Mouse (Mus musculus) embryonic facial prominence, embryonic 15.5 days (tissue): ENCODE measurements around the gene Apold1. TPM values are rescaled to one million over a fixed set of nuclear protein-coding genes. Genes with fewer than 3 reads are reported as not detected.

Source experiments
- ATAC-seq: fragments of 200-750 bp; cut with Nextera tagmentation; 2 replicates; pipeline ENCODE4 v1.8.0; 2017; ENCODE audit warnings: low read depth, moderate TSS enrichment; ENCODE audit not compliant: insufficient number of reproducible peaks, low FRiP score, low TSS enrichment
- H3K27ac ChIP-seq: fragments of 300-500 bp; sonication (generic); replicated peaks from 2 replicates; pipeline ENCODE4 v1.5.1; 2015; ENCODE audit warnings: mild to moderate bottlenecking, inconsistent platforms
- H3K27me3 ChIP-seq: fragments of 300-500 bp; sonication (generic); 2 replicates; pipeline ENCODE4 v1.6.1; 2015; ENCODE audit warnings: inconsistent platforms
- H3K36me3 ChIP-seq: fragments of 300-500 bp; sonication (generic); 2 replicates; pipeline ENCODE4 v1.6.1; 2015; ENCODE audit warnings: mild to moderate bottlenecking, inconsistent platforms
- H3K4me1 ChIP-seq: fragments of 300-500 bp; sonication (generic); 2 replicates; pipeline ENCODE4 v1.6.1; 2015; ENCODE audit warnings: inconsistent platforms
- H3K4me2 ChIP-seq: fragments of 300-500 bp; sonication (generic); replicated peaks from 2 replicates; pipeline ENCODE4 v1.6.1; 2015; ENCODE audit warnings: mild to moderate bottlenecking, inconsistent platforms
- H3K4me3 ChIP-seq: fragments of 300-500 bp; sonication (generic); replicated peaks from 2 replicates; pipeline ENCODE4 v1.5.1; 2015; ENCODE audit warnings: mild to moderate bottlenecking, inconsistent platforms
- H3K9ac ChIP-seq: fragments of 300-500 bp; sonication (generic); 2 replicates; pipeline ENCODE4 v1.6.1; 2015; ENCODE audit warnings: inconsistent platforms
- H3K9me3 ChIP-seq: fragments of 300-500 bp; sonication (generic); replicated peaks from 2 replicates; pipeline ENCODE4 v1.6.1; 2016; ENCODE audit warnings: inconsistent platforms
- WGBS: fragments of 180-500 bp; shearing (Covaris S2); methylation state at CpG from one replicate; pipeline ENCODE4 v1.1.7; 2015; 5-methylcytosine and 5-hydroxymethylcytosine counted together
- polyA plus RNA-seq: library from polyadenylated mRNA; unstranded; fragments of >200 nt; fragmentation: Nextera tagmentation; extraction: Ambion mirVana; gene quantifications from 2 replicates; pipeline ENCODE4 v1.2.1, GENCODE M21; 2015

The Apold1 gene
- polyA plus RNA-seq, 1 experiment from 2014 or later: 4.6 TPM

DNA sequence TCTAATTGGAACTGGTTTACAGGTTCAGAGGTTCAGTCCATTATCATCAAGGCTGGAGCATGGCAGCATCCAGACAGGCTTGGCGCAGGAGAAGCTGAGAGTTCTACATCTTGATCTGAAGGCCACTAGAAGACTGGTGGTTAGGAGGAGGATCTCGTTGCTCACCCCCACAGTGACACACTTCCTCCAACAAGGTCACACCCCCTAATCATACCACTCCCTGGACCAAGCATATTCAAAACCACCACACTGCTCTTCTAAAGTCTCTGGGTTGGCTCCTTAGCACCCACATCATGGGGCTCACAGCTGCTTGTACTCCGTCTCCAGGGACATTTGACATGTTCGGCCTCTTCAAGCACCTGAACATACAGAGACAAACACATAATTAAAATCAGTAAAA is 20.5 kb downstream of the Apold1 start:
- WGBS: 79% methylated on average over 4 of the region's 4 CpGs
- Histone ChIP-seq H3K27me3 (no peaks in the 10 kb centered on the region), H3K4me1 (no peaks in the 10 kb centered on the region), H3K4me2 (no peak overlapping the region), H3K9ac (no peak overlapping the region), H3K27ac (no peak overlapping the region), H3K36me3 (no peaks in the 10 kb centered on the region), H3K9me3 (no peaks in the 10 kb centered on the region), H3K4me3 (no peak overlapping the region)
- ATAC-seq: no peak

- ATAC-seq: peak; percentile 19; the same call in 1 of the 2 replicates
Observed at GRCm38 (mm10) chr6:135006372-135006771, 24.9 kb downstream of the Apold1 start.

GRCm38 (mm10) chr6:135011048-135011733 is 29.7 kb downstream of the Apold1 start, which contains the start of gene Ddx47:
Gene Ddx47, plus strand, starts transcription at chr6:135011612.
- H3K36me3 ChIP-seq: peaks cover 28% of the 10 kb centered on the region
- 5% methylated on average over 19 of the region's 19 CpGs for WGBS
- H3K4me2 ChIP-seq: peak within 1 kb of the TSS; percentile 71
- peak within 1 kb of the TSS; percentile 82 for H3K4me3 ChIP-seq
- no peak within 1 kb of the TSS for H3K27ac ChIP-seq
- no peaks in the 10 kb centered on the region for H3K27me3 ChIP-seq
- peak within 1 kb of the TSS; percentile 69 for H3K9ac ChIP-seq
- H3K9me3 ChIP-seq: no peaks in the 10 kb centered on the region
- H3K4me1 ChIP-seq: peaks cover 7% of the 10 kb centered on the region
- ATAC-seq: peak; percentile 91

More at GRCm38 (mm10) chr6:135006372-135006771, 24.9 kb downstream of the Apold1 start:
- 89% methylated on average over 4 of the region's 4 CpGs for WGBS
- Histone ChIP-seq H3K9ac (no peak overlapping the region), H3K27me3 (no peaks in the 10 kb centered on the region), H3K4me3 (no peak overlapping the region), H3K36me3 (no peaks in the 10 kb centered on the region), H3K27ac (no peak overlapping the region), H3K4me1 (no peaks in the 10 kb centered on the region), H3K9me3 (no peaks in the 10 kb centered on the region), H3K4me2 (no peak overlapping the region)

DNA sequence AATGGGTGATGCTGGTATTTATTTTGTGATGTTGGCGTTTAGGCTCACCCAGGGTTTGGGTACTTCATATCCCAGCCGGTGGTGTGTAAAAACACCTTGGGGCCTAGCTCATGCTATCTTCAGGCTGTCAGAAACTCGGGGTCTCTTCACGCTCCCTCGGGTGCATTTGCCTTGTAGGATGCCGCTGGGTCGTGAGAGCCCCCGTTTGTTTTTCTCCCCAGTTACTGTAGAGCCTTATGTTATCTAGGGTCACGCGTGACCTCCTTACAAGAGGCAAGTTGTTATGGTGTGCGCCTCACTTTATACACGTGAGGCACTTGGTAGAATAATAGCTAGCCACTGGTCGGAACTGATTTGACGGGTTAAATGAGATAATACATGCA is 30.2 kb downstream of the Apold1 start:
- WGBS: under 1% methylated on average over 14 of the region's 14 CpGs
- peak overlapping the region; percentile 71 for H3K4me2 ChIP-seq
- H3K9me3 ChIP-seq: no peaks in the 10 kb centered on the region
- H3K36me3 ChIP-seq: peaks cover 33% of the 10 kb centered on the region
- peaks cover 7% of the 10 kb centered on the region for H3K4me1 ChIP-seq
- H3K9ac ChIP-seq: peak overlapping the region; percentile 69
- H3K27ac ChIP-seq: no peak overlapping the region
- no peaks in the 10 kb centered on the region for H3K27me3 ChIP-seq
- peak overlapping the region; percentile 82 for H3K4me3 ChIP-seq
- no peak for ATAC-seq

GRCm38 (mm10) chr6:135017211-135017610 is 35.7 kb downstream of the Apold1 start:
- Histone ChIP-seq H3K36me3 (peaks cover 86% of the 10 kb centered on the region), H3K4me3 (no peak overlapping the region), H3K4me1 (peaks cover 5% of the 10 kb centered on the region), H3K4me2 (no peak overlapping the region), H3K27me3 (no peaks in the 10 kb centered on the region), H3K27ac (no peak overlapping the region), H3K9me3 (no peaks in the 10 kb centered on the region), H3K9ac (no peak overlapping the region)
- WGBS: 92% methylated on average over 11 of the region's 11 CpGs
- ATAC-seq: no peak

DNA sequence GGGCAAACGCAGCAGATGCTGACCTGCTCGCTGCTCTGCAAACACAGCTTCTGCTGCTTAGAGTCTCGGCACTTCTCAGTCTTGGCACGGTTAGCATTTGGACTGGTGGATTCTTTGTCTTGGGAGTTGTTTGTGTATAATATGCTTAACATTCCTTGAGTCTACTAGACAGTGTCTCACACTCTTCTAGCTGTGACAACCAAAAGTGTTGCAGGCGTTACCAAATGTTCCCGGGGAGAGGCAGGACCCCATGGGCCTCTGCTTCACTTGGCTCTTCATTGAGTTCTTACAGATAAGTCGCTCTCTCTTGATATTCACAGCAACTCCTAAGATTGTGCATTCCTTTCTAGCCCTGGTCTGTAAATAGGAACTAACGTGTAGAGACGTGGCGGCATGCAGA is 38.0 kb downstream of the Apold1 start:
- Histone ChIP-seq H3K4me3 (no peak overlapping the region), H3K9me3 (no peaks in the 10 kb centered on the region), H3K9ac (no peak overlapping the region), H3K4me2 (no peak overlapping the region), H3K27ac (no peak overlapping the region), H3K36me3 (peaks cover 97% of the 10 kb centered on the region), H3K27me3 (no peaks in the 10 kb centered on the region), H3K4me1 (peaks cover 6% of the 10 kb centered on the region)
- ATAC-seq: no peak
- 90% methylated on average over 10 of the region's 10 CpGs for WGBS

DNA sequence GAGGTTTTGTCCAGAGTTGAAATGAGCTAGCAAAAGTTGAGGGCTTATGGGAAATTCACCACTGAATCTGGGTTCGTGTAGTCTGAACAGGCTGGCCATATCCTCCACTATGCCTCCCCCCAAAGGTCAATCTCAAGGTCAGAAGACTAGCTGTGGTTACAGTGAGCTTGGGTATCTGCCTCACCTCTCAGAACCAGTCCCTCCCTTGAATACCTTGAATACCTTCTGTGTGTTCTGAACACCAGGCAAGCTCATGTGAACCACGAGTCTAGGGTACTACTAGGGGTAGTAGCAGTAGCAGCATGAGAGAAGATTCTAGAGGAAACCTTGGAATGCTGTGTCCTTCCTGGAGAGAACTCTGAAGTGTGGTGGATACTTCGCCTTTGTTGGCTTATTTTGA is 40.1 kb downstream of the Apold1 start:
- 93% methylated on average over 3 of the region's 3 CpGs for WGBS
- no peak overlapping the region for H3K9ac ChIP-seq
- H3K36me3 ChIP-seq: peaks cover 79% of the 10 kb centered on the region
- H3K27ac ChIP-seq: no peak overlapping the region
- peaks cover 10% of the 10 kb centered on the region for H3K4me1 ChIP-seq
- H3K27me3 ChIP-seq: no peaks in the 10 kb centered on the region
- H3K4me2 ChIP-seq: no peak overlapping the region
- no peak overlapping the region for H3K4me3 ChIP-seq
- ATAC-seq: no peak
- H3K9me3 ChIP-seq: no peaks in the 10 kb centered on the region

DNA sequence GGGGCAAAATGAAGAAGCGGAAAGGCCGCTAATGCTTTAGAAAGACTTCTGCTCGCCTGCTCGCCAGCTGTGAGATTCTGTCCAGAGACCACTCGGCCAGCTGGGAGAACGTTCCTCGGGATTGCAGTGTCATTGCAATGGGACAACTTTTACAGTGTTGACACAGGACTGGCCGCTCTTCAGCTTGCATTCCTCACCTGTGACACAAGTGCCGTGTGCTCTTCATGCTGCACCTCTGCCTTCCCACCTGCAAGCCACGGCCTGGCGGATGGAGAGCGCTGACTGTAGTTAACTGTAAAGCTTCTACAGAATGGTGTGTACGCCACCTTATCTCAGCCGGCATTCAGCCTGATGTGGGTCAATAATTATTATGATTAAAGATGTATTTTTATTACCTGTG is 41.9 kb downstream of the Apold1 start:
- Histone ChIP-seq H3K36me3 (peaks cover 62% of the 10 kb centered on the region), H3K27ac (no peak overlapping the region), H3K27me3 (no peaks in the 10 kb centered on the region), H3K4me3 (no peak overlapping the region), H3K9me3 (no peaks in the 10 kb centered on the region), H3K4me2 (no peak overlapping the region), H3K9ac (no peak overlapping the region), H3K4me1 (peaks cover 10% of the 10 kb centered on the region)
- ATAC-seq: no peak
- WGBS: 89% methylated on average over 14 of the region's 14 CpGs

GRCm38 (mm10) chr6:135024781-135025420 is 43.4 kb downstream of the Apold1 start:
- no peaks in the 10 kb centered on the region for H3K27me3 ChIP-seq
- H3K4me3 ChIP-seq: no peak overlapping the region
- H3K36me3 ChIP-seq: peaks cover 48% of the 10 kb centered on the region
- ATAC-seq: no peak
- H3K9ac ChIP-seq: no peak overlapping the region
- H3K4me1 ChIP-seq: peaks cover 10% of the 10 kb centered on the region
- H3K27ac ChIP-seq: no peak overlapping the region
- no peaks in the 10 kb centered on the region for H3K9me3 ChIP-seq
- 78% methylated on average over 1 of the region's 1 CpGs for WGBS
- no peak overlapping the region for H3K4me2 ChIP-seq

DNA sequence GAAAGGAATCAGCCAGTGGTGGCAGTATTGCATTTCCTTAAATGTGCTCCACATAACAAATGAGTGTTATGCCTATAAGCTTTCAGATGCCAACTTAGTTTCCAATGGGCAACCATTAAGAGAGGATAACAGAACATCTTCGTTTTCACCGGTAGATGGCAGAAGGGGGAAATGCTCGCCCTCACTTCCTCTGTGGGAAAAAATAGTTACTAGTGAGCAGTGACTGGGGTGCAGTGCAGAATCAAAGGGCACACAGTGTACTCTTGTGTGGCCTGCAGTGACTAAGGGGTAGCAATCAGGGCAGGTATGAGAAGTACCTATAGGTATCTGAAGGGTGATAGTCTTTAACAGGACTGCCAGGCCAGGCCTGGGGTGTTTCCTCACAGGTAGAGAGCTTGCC is 44.7 kb downstream of the Apold1 start:
- Histone ChIP-seq H3K36me3 (peaks cover 34% of the 10 kb centered on the region), H3K9ac (no peak overlapping the region), H3K4me1 (peaks cover 10% of the 10 kb centered on the region), H3K9me3 (no peaks in the 10 kb centered on the region), H3K4me3 (no peak overlapping the region), H3K4me2 (no peak overlapping the region), H3K27ac (no peak overlapping the region), H3K27me3 (no peaks in the 10 kb centered on the region)
- no peak for ATAC-seq
- 6% methylated on average over 3 of the region's 3 CpGs for WGBS

GRCm38 (mm10) chr6:135026755-135027154 is 45.2 kb downstream of the Apold1 start:
- no peaks in the 10 kb centered on the region for H3K9me3 ChIP-seq
- peaks cover 10% of the 10 kb centered on the region for H3K4me1 ChIP-seq
- no peaks in the 10 kb centered on the region for H3K27me3 ChIP-seq
- peaks cover 29% of the 10 kb centered on the region for H3K36me3 ChIP-seq
- no peak for ATAC-seq
- WGBS: 82% methylated on average over 2 of the region's 2 CpGs
- no peak overlapping the region for H3K9ac ChIP-seq
- no peak overlapping the region for H3K4me3 ChIP-seq
- H3K27ac ChIP-seq: no peak overlapping the region
- H3K4me2 ChIP-seq: no peak overlapping the region

DNA sequence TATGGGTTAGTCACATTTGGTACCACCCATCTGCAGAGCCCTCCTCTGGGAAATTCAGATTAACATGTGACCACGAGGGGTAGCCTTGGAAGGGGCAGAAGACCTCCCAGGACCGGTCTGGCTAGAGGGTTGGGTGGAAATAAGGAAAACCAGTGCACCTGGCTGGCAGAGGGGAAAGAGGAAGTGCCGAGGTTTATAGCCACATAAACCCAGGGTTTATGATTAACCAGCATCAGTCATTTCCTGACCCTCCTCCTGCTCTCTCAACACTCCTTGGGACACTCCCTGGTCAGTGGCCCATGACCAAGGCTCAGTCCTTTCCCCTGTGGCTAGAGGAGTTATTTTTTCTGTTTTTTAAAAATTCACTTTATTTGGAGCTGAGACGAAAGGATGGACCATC is 47.7 kb downstream of the Apold1 start:
- no peak overlapping the region for H3K27ac ChIP-seq
- peaks cover 6% of the 10 kb centered on the region for H3K36me3 ChIP-seq

More for the DNA sequence above, 47.7 kb downstream of the Apold1 start:
- no peak for ATAC-seq
- Histone ChIP-seq H3K9me3 (no peaks in the 10 kb centered on the region), H3K4me2 (no peak overlapping the region), H3K4me3 (no peak overlapping the region), H3K4me1 (peaks cover 7% of the 10 kb centered on the region), H3K9ac (no peak overlapping the region), H3K27me3 (no peaks in the 10 kb centered on the region)
- 68% methylated on average over 4 of the region's 4 CpGs for WGBS
